Mouse (Mus musculus) C2C12 (cell line): Measurements from ENCODE around the gene Fam222b. TPM values are rescaled to one million over a fixed set of nuclear protein-coding genes. Genes with fewer than 3 reads are reported as not detected.

Source experiments
- H3K27me3 ChIP-seq: one replicate; pipeline ENCODE4 v1.6.1; 2011; ENCODE audit not compliant: control insufficient read depth, insufficient read depth, insufficient read length
- H3K36me3 ChIP-seq: one replicate; pipeline ENCODE4 v1.6.1; 2011; ENCODE audit not compliant: control insufficient read depth, insufficient read depth
- H3K4me3 ChIP-seq: one replicate; pipeline ENCODE4 v1.5.1; 2011; ENCODE audit warnings: mild to moderate bottlenecking, control low read depth; ENCODE audit not compliant: poor library complexity, insufficient read depth, severe bottlenecking
- H3K79me2 ChIP-seq: one replicate; pipeline ENCODE4 v1.6.1; 2011; ENCODE audit not compliant: control insufficient read depth, insufficient read depth
- H3K79me3 ChIP-seq: one replicate; pipeline ENCODE4 v1.6.1; 2011; ENCODE audit warnings: low read depth, control low read depth
- H3ac ChIP-seq: one replicate; pipeline ENCODE3; 2011; ENCODE audit warnings: low read depth; ENCODE audit not compliant: control insufficient read depth, insufficient read length
- CEBPB ChIP-seq: IDR thresholded peaks from one replicate; pipeline ENCODE4 v1.6.1; 2011; ENCODE audit warnings: low read depth, mild to moderate bottlenecking, control low read depth, moderate library complexity
- CTCF ChIP-seq: IDR thresholded peaks from one replicate; pipeline ENCODE4 v1.5.1; 2011; ENCODE audit not compliant: control insufficient read depth, insufficient read depth, insufficient read length
- FOSL1 ChIP-seq: IDR thresholded peaks from one replicate; pipeline ENCODE4 v1.8.0; 2011; ENCODE audit warnings: mild to moderate bottlenecking, low read length; ENCODE audit not compliant: poor library complexity, insufficient read depth, severe bottlenecking
- MAX ChIP-seq: IDR thresholded peaks from one replicate; pipeline ENCODE4 v1.6.1; 2011; ENCODE audit warnings: mild to moderate bottlenecking, control low read depth
- MYOD1 ChIP-seq: IDR thresholded peaks from one replicate; pipeline ENCODE4 v1.6.1; 2011; ENCODE audit warnings: low read depth; ENCODE audit not compliant: control insufficient read depth, insufficient read length
- MYOG ChIP-seq: IDR thresholded peaks from one replicate; pipeline ENCODE4 v1.6.1; 2011; ENCODE audit not compliant: control insufficient read depth, insufficient read length; ENCODE audit errors: extremely low read depth
- USF1 ChIP-seq: IDR thresholded peaks from one replicate; pipeline ENCODE4 v1.6.1; 2011; ENCODE audit warnings: low read depth, mild to moderate bottlenecking, control low read depth, moderate library complexity
- polyA plus RNA-seq: library from polyadenylated mRNA; unstranded; fragments of >200 nt; fragmentation: generic; extraction: Trizol; gene quantifications from one replicate; pipeline ENCODE4 v1.2.1, GENCODE M21; 2012; ENCODE audit warnings: missing spikeins

Fam222b gene
- polyA plus RNA-seq, 1 experiment, result 12.2 TPM

DNA sequence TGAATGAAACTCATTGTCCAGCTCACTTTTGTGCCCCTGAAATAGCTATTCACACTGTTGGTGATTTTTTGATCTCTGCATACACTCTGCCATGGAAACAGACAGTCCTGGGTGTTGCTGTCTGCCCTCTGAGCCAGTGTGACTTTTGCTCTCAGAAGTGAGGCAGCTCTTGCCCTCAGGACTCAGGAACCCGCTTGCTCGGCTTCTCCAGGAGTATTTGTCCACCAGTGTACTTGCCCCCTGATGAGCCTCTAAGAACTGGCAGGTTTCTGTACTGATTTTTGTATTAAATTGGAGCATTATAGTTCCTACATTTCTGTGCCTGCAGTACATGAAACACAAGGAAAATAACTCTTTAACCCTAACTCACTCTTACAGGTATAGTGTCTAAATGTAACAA, 49.1 kb downstream of the Fam222b start:
- H3K36me3 ChIP-seq, result peaks cover 42% of the 10 kb centered on the region
- TF ChIP-seq USF1, result no peak
- TF ChIP-seq MAX, result no peak
- TF ChIP-seq MYOG, result no peak
- TF ChIP-seq CEBPB, result no peak
- TF ChIP-seq MYOD1, result no peak
- no peak overlapping the region for H3K4me3 ChIP-seq
- peaks cover 39% of the 10 kb centered on the region for H3K79me2 ChIP-seq
- no peaks in the 10 kb centered on the region for H3K27me3 ChIP-seq
- peaks cover 15% of the 10 kb centered on the region for H3K79me3 ChIP-seq
- H3ac ChIP-seq, result no peak overlapping the region

DNA sequence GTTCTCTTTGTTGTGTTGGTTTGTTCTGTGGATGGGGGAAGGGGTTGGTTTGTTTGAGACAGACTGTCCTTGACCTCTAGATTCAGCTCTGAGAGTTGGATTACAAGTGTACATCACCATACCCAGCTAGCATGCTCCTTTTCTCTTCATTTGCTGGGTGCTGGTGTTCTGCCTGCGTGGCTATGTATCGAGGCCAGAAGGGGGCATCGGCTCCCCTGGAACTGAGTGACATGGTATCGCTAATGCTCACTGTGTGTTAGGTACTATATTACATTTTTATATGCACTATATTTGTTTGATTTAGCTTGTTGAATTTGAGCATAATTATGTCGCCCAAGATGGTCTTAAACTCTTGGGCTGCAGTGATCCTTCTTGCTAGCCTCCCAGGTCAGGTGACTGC, 51.7 kb downstream of the Fam222b start:
- Histone ChIP-seq H3ac (no peak overlapping the region), H3K4me3 (no peak overlapping the region), H3K27me3 (no peaks in the 10 kb centered on the region), H3K79me2 (peaks cover 13% of the 10 kb centered on the region), H3K79me3 (peaks cover 5% of the 10 kb centered on the region), H3K36me3 (peaks cover 65% of the 10 kb centered on the region)
- TF ChIP-seq CTCF (peak; percentile 0), CEBPB (no peak)

DNA sequence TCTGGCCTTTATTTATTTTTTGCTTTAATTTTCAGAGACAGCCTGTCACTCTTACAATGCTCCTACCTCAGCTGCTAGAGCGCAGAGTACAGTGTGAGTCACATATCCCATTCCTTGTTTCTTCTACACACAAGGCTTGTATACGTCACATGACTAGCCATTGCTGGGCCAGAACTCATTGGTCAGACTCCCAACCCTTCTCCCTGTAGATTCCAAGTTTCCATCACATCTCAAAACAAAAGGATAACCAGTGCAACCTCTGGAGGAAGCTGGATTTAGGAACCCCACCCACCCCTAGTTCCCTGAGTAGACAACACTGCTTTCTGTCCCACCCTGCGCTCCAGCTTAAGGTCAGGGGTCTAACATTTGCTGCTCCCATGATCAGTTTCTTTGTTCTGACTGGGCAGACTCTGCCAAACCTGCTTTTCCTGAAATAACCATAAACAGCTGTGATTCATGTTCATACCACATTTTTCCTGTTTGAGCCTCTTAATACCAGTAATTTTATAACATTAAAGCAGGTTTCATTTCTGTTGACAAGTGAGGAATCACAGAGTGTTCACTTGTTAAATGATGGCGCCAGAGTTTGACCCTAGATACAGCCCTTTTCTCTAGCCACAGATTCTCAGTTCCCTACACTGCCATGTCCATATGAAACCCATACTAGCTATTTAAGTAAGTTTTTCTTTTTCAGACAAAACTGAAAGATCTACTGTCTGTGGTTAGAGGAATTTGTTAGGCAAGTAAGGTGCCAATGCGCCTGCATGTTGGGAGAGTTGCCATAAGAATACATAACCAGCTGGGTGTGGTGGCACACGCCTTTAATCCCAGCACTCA, 52.5 kb downstream of the Fam222b start:
- no peak overlapping the region for H3ac ChIP-seq
- peaks cover 5% of the 10 kb centered on the region for H3K79me2 ChIP-seq
- peaks cover 72% of the 10 kb centered on the region for H3K36me3 ChIP-seq
- H3K79me3 ChIP-seq, result no peaks in the 10 kb centered on the region
- no peaks in the 10 kb centered on the region for H3K27me3 ChIP-seq
- TF ChIP-seq MAX (no peak), USF1 (peak; percentile 36)
- no peak overlapping the region for H3K4me3 ChIP-seq

DNA sequence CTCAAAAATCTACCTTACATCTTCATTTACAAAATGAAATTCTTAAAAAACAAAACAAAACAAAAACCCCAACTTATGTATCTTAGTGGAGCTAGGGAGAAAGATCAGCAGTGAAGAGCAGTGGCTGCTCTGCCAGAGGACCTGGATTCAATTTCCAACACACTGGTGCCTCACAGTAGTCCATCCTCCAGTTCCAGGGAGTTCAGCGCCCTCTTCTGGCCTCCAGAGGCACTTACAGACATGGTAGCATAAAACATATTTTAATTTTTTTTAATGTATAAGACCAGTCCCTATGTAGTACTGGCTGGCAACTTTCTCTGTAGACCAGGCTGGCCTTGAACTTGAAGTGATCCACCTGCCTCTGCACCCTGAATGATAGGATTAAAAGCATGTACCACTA, 56.7 kb downstream of the Fam222b start:
- H3K27me3 ChIP-seq, result no peaks in the 10 kb centered on the region
- peaks cover 83% of the 10 kb centered on the region for H3K36me3 ChIP-seq
- H3K79me2 ChIP-seq, result no peaks in the 10 kb centered on the region
- no peaks in the 10 kb centered on the region for H3K79me3 ChIP-seq
- TF ChIP-seq USF1 (no peak), CEBPB (no peak), CTCF (no peak), MYOD1 (no peak), FOSL1 (no peak), MAX (no peak), MYOG (no peak)
- no peak overlapping the region for H3K4me3 ChIP-seq
- no peak overlapping the region for H3ac ChIP-seq

DNA sequence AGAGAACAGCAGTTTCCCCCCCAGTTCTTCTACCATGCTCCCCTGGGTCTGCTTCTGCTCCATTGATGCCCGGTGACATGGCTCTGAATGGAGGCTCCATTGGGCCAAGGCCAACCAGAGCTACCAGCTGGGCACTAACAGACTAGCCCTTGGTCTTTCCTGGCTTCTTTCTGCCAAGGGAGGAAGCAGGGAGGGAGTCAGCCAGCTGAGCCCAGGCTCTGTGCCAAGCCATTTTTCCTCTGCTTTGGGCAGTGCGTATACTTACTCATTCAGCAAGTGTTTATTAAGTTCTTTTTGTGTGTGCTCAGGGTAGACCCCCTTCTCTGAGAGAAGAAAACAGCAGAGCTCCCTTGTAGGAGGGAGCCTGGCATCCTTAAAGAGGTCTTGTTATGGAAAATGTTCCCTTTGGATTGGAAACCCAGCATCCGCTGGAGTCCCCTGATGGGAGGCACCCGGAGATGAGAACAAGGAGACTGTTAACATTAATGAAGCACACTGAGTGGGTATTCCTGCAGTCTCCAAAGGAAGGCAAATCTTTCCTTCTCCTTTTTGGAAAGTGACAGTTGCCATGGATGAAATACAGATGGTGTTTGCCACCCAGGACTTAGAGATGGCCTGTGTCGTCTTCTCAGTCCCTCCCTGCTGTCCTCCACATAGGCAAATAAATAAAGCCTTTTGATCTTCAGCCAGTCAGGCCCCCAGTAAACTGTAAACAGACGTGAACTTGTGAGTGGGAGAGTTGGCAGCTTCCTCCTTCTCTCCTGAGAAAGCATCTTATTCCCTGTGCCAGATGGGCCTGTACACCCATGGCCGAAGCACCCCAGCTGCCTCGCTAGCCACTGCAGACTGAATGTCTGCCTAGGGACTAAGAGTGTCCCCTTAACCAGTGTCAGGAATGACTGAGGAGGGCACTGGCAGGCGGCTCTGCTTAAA, 58.1 kb downstream of the Fam222b start:
- H3K36me3 ChIP-seq, result peaks cover 90% of the 10 kb centered on the region
- H3K79me2 ChIP-seq, result peaks cover 7% of the 10 kb centered on the region
- no peak for TF ChIP-seq USF1
- no peak for TF ChIP-seq MYOG
- TF ChIP-seq MAX, result no peak
- no peak for TF ChIP-seq CTCF
- no peak for TF ChIP-seq CEBPB
- no peak for TF ChIP-seq MYOD1
- no peak for TF ChIP-seq FOSL1
- no peak overlapping the region for H3K4me3 ChIP-seq
- H3ac ChIP-seq, result no peak overlapping the region
- H3K27me3 ChIP-seq, result no peaks in the 10 kb centered on the region
- H3K79me3 ChIP-seq, result peaks cover 3% of the 10 kb centered on the region

DNA sequence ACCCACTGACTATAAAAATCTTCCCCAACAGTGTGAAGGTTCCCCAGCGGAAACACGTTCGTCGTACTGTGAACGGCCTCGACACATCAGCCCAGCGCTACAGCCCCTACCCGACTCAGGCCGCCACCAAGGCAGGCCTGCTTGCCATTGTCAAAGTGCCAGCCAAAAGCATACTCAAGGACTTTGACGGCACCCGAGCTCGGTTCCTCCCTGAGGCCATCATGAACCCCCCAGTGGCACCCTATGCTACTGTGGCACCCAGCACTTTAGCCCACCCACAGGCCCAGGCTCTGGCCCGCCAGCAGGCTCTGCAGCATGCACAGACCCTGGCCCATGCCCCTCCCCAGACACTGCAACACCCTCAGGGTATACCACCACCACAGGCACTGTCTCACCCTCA, 59.3 kb downstream of the Fam222b start:
- Histone ChIP-seq H3K4me3 (no peak overlapping the region), H3K27me3 (no peaks in the 10 kb centered on the region), H3ac (no peak overlapping the region), H3K79me3 (peaks cover 10% of the 10 kb centered on the region), H3K36me3 (peaks cover 90% of the 10 kb centered on the region), H3K79me2 (peaks cover 20% of the 10 kb centered on the region)
- TF ChIP-seq MYOD1, result no peak
- no peak for TF ChIP-seq USF1
- no peak for TF ChIP-seq MAX
- no peak for TF ChIP-seq CTCF
- no peak for TF ChIP-seq CEBPB
- no peak for TF ChIP-seq FOSL1
- TF ChIP-seq MYOG, result no peak
